Mouse (Mus musculus) testis, adult 2 months (tissue): Measurements from ENCODE around the gene Atp6v1e2.

Experiments used
- CTCF ChIP-seq: fragments of 200-500 bp; IDR thresholded peaks from 2 replicates; pipeline ENCODE4 v1.5.1; 2012; ENCODE audit warnings: low read depth, mild to moderate bottlenecking, inconsistent platforms, low read length, moderate library complexity; ENCODE audit not compliant: control insufficient read depth, insufficient read depth, insufficient replicate concordance
- POLR2A ChIP-seq: fragments of 200-500 bp; IDR thresholded peaks from 2 replicates; pipeline ENCODE4 v1.6.1; 2012; ENCODE audit warnings: low read depth, mild to moderate bottlenecking, inconsistent platforms, low read length, moderate library complexity; ENCODE audit not compliant: control insufficient read depth

GRCm38 (mm10) chr17:86895191-86895590 lies 52.5 kb downstream of the Atp6v1e2 start:
- TF ChIP-seq POLR2A (no peak), CTCF (no peak)
